In genomic region chr12:73361201-73361600, GRCm38 (mm10) we compare ENCODE assay signal across 16 mouse cellular contexts.
"Had no signal": no experiment of that assay in that cellular context is flagged by ENCODE, and none has a peak within 500 bp of the region (broad histone marks: within the 10 kb centered on the region; RNA-seq: fewer than 3 reads in every experiment).

No protein-coding gene starts in this region.

- H3K4me1 ChIP-seq: neural tube, embryonic 15.5 days; stomach, embryonic 15.5 days had no signal

- DNase-seq: retina, postnatal 1 day; right cerebral cortex, adult 18-20 months; right cerebral cortex, postnatal 14 days; right cerebral cortex, postnatal 25 days; right cerebral cortex, postnatal 4 days; spleen, adult 18-20 months; thymus, adult 18-20 months; thymus, adult 2 months; thymus, postnatal 14 days; thymus, postnatal 25 days; thymus, postnatal 36 days; thymus, postnatal 4 days had no signal

- H3K27me3 ChIP-seq: neural tube, embryonic 13.5 days; neural tube, embryonic 15.5 days; stomach, embryonic 15.5 days had no signal

- H3K27ac ChIP-seq: neural tube, embryonic 13.5 days; neural tube, embryonic 15.5 days; stomach, embryonic 15.5 days; stomach, postnatal 0 days had no signal

- H3K4me3 ChIP-seq: neural tube, embryonic 13.5 days; neural tube, embryonic 15.5 days; stomach, embryonic 15.5 days had no signal

- H3K36me3 ChIP-seq: neural tube, embryonic 13.5 days; stomach, embryonic 15.5 days had no signal

- H3K4me2 ChIP-seq: neural tube, embryonic 13.5 days; neural tube, embryonic 15.5 days; stomach, embryonic 15.5 days had no signal

- H3K9ac ChIP-seq: neural tube, embryonic 13.5 days; neural tube, embryonic 15.5 days; stomach, embryonic 15.5 days had no signal

- H3K9me3 ChIP-seq: neural tube, embryonic 13.5 days; neural tube, embryonic 15.5 days; stomach, embryonic 15.5 days had no signal
